Mouse (Mus musculus) midbrain, embryonic 14.5 days (tissue): ENCODE measurements around the gene Btg4. TPM values are rescaled to one million over a fixed set of nuclear protein-coding genes. Genes with fewer than 3 reads are reported as not detected.

Source experiments
- ATAC-seq: fragments of 200-750 bp; cut with Nextera tagmentation; 2 replicates; pipeline ENCODE4 v1.8.0; 2017; ENCODE audit warnings: moderate number of reproducible peaks, moderate library complexity; ENCODE audit not compliant: low FRiP score, low TSS enrichment
- DNase-seq: peaks from one replicate; pipeline ENCODE4 v3.0.0-alpha.2; 2015
- H3K27ac ChIP-seq: fragments of 300-500 bp; sonication (generic); replicated peaks from 2 replicates; pipeline ENCODE4 v1.5.1; 2014; ENCODE audit warnings: mild to moderate bottlenecking, low read depth, low read length, moderate library complexity
- H3K27me3 ChIP-seq: fragments of 300-500 bp; sonication (generic); 2 replicates; pipeline ENCODE4 v1.6.1; 2014; ENCODE audit warnings: low read length, control low read depth, mixed read lengths; ENCODE audit not compliant: control insufficient read depth, insufficient read depth
- H3K36me3 ChIP-seq: fragments of 300-500 bp; sonication (generic); 2 replicates; pipeline ENCODE4 v1.6.1; 2014; ENCODE audit warnings: low read length, control low read depth; ENCODE audit not compliant: control insufficient read depth, insufficient read depth
- H3K4me1 ChIP-seq: fragments of 300-500 bp; sonication (generic); 2 replicates; pipeline ENCODE4 v1.6.1; 2014; ENCODE audit warnings: mild to moderate bottlenecking, antibody characterized with exemption, low read length, control low read depth; ENCODE audit not compliant: control insufficient read depth, insufficient read depth
- H3K4me2 ChIP-seq: fragments of 300-500 bp; sonication (generic); 2 replicates; pipeline ENCODE4 v1.6.1; 2014; ENCODE audit warnings: mild to moderate bottlenecking, low read length, moderate library complexity
- H3K4me3 ChIP-seq: fragments of 300-500 bp; sonication (generic); replicated peaks from 2 replicates; pipeline ENCODE4 v1.5.1; 2014; ENCODE audit warnings: low read depth, low read length
- H3K9ac ChIP-seq: fragments of 300-500 bp; sonication (generic); replicated peaks from 2 replicates; pipeline ENCODE4 v1.6.1; 2014; ENCODE audit warnings: mild to moderate bottlenecking, low read length, moderate library complexity
- H3K9me3 ChIP-seq: fragments of 300-500 bp; sonication (generic); 2 replicates; pipeline ENCODE4 v1.6.1; 2016; ENCODE audit warnings: low read length, control low read depth, mixed read lengths; ENCODE audit not compliant: control insufficient read depth
- WGBS: fragments of 180-500 bp; shearing (Covaris S2); extraction: QIAGEN DNeasy Blood & Tissue Kit; methylation state at CpG from one replicate; pipeline ENCODE4 v1.1.7; 2014; 5-methylcytosine and 5-hydroxymethylcytosine counted together
- microRNA counts: library from miRNA; unstranded; fragments of <30 nt; microRNA quantifications from one replicate; lab custom pipeline; 2016
- microRNA-seq: library from miRNA; unstranded; fragments of <30 nt; microRNA quantifications from one replicate; pipeline ENCODE4, GENCODE M21; 2016
- polyA plus RNA-seq: library from polyadenylated mRNA; unstranded; fragments of >200 nt; fragmentation: Nextera tagmentation; extraction: Ambion mirVana; gene quantifications from 2 replicates; pipeline ENCODE4 v1.2.1, GENCODE M21; 2014

Btg4 gene
- polyA plus RNA-seq, 1 experiment from 2014 or later, result not detected

- Histone ChIP-seq H3K27me3 (no peaks in the 10 kb centered on the region), H3K36me3 (no peaks in the 10 kb centered on the region), H3K9ac (no peak within 1 kb of the TSS), H3K27ac (no peak within 1 kb of the TSS), H3K4me2 (no peak within 1 kb of the TSS), H3K4me3 (no peak within 1 kb of the TSS), H3K9me3 (no peaks in the 10 kb centered on the region), H3K4me1 (no peaks in the 10 kb centered on the region)
- no peak for ATAC-seq
- DNase-seq, result no peak
- WGBS, result 52% methylated on average over 6 of the region's 6 CpGs
Observed at GRCm38 (mm10) chr9:51165312-51166180, 104.8 kb downstream of the Btg4 start, which contains the start of gene Gm32742. Gm32742 (minus strand) TSS chr9:51165517.

GRCm38 (mm10) chr9:51167954-51168353, 107.3 kb downstream of the Btg4 start:
- WGBS, result 56% methylated on average over 11 of the region's 11 CpGs
- H3K9ac ChIP-seq, result no peak overlapping the region

GRCm38 (mm10) chr9:51168698-51169097, 108.0 kb downstream of the Btg4 start:
- DNase-seq (no peak), ATAC-seq (no peak)
- no peaks in the 10 kb centered on the region for H3K4me1 ChIP-seq
- no peaks in the 10 kb centered on the region for H3K27me3 ChIP-seq
- no peaks in the 10 kb centered on the region for H3K9me3 ChIP-seq
- H3K27ac ChIP-seq, result no peak overlapping the region
- 77% methylated on average over 5 of the region's 5 CpGs for WGBS
- H3K4me2 ChIP-seq, result no peak overlapping the region
- H3K4me3 ChIP-seq, result no peak overlapping the region
- no peak overlapping the region for H3K9ac ChIP-seq
- no peaks in the 10 kb centered on the region for H3K36me3 ChIP-seq

More at GRCm38 (mm10) chr9:51167954-51168353, 107.3 kb downstream of the Btg4 start:
- no peaks in the 10 kb centered on the region for H3K4me1 ChIP-seq
- no peaks in the 10 kb centered on the region for H3K9me3 ChIP-seq
- H3K27me3 ChIP-seq, result no peaks in the 10 kb centered on the region
- H3K4me2 ChIP-seq, result no peak overlapping the region
- H3K4me3 ChIP-seq, result no peak overlapping the region
- DNase-seq (no peak), ATAC-seq (no peak)
- H3K36me3 ChIP-seq, result no peaks in the 10 kb centered on the region
- no peak overlapping the region for H3K27ac ChIP-seq

- 88% methylated on average over 7 of the region's 7 CpGs for WGBS
- Histone ChIP-seq H3K4me3 (no peak overlapping the region), H3K9me3 (no peaks in the 10 kb centered on the region), H3K9ac (no peak overlapping the region), H3K4me2 (no peak overlapping the region), H3K4me1 (no peaks in the 10 kb centered on the region), H3K36me3 (no peaks in the 10 kb centered on the region), H3K27ac (no peak overlapping the region), H3K27me3 (no peaks in the 10 kb centered on the region)
- no peak for DNase-seq
- no peak for ATAC-seq
Observed at GRCm38 (mm10) chr9:51169133-51169532, 108.4 kb downstream of the Btg4 start.

MicroRNAs within 50 kb of the gene (microRNA counts, 519-probe panel; counts per million panel counts)
- not detected for microRNA mmu-miR-34b-3p (lab: Ali Mortazavi, UCI)
- microRNA mmu-miR-34b-5p (lab: Ali Mortazavi, UCI), result not detected
- not detected for microRNA mmu-miR-34c (lab: Ali Mortazavi, UCI)

Small RNA genes within 50 kb of the gene (microRNA-seq; reads per million reads assigned to microRNA genes)
- gene Mir34b, result 25.1 reads per million, percentile 43 among the genes with 10 or more reads in this experiment
- 701 reads per million, percentile 78 among the genes with 10 or more reads in this experiment for gene Mir34c

Other genes starting within 250 kb of the Btg4 start
- gene Ppp2r1b, start 215.6 kb upstream of the Btg4 start, polyA plus RNA-seq, result 31.3 and 47.8 TPM in 2 replicates
- 13.8 and 17.0 TPM in 2 replicates for gene Sik2, start 51.8 kb upstream of the Btg4 start, polyA plus RNA-seq
- 0.72 and 0.84 TPM in 2 replicates for gene Layn, start 16.2 kb downstream of the Btg4 start, polyA plus RNA-seq
- 0.31 TPM in 1 of 2 replicates, not detected in the other for gene 4833427G06Rik, start 41.2 kb downstream of the Btg4 start, polyA plus RNA-seq
- gene Gm32742, start 104.6 kb downstream of the Btg4 start, polyA plus RNA-seq, result 0.03 TPM in 1 of 2 replicates, not detected in the other
- gene Pou2af1, start 152.8 kb downstream of the Btg4 start, polyA plus RNA-seq, result 0.16 and 0.18 TPM in 2 replicates
- 0.46 and 0.89 TPM in 2 replicates for gene Colca2, start 217.7 kb downstream of the Btg4 start, polyA plus RNA-seq